Mouse (Mus musculus) cortical plate, adult 2 months (tissue): Measurements from ENCODE around the gene Nfia.

ENCODE experiments used
- CTCF ChIP-seq: fragments of 200-500 bp; IDR thresholded peaks from 2 replicates; pipeline ENCODE4 v1.5.1; 2011; ENCODE audit warnings: mild to moderate bottlenecking, control low read depth, low read length; ENCODE audit not compliant: insufficient read depth; ENCODE audit errors: extremely low read depth
- POLR2A ChIP-seq: fragments of 200-500 bp; IDR thresholded peaks from 2 replicates; pipeline ENCODE4 v1.6.1; 2011; ENCODE audit warnings: mild to moderate bottlenecking, low read length, control low read depth; ENCODE audit not compliant: insufficient read depth; ENCODE audit errors: extremely low read depth

DNA sequence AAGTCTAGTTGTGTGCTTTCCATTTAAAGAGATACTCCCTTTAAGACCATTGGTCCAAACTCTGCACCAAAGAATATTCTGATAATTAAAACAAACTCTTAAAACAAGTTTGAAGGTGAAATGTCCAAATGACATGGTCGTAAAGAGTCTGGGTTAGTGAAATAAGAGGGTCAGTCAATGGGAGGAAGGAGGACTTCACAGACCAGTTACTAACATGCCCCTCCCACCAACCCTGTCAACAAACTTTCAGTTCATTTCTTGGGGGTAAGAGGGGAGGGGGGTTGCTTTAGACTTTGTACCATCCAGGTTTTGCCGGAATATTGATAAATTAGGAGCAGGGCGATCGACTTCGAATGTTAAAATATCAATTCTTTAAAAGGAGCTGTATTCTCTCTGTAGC lies 1.1 kb upstream of the Nfia start:
- TF ChIP-seq CTCF = no peak
- TF ChIP-seq POLR2A = no peak
